Mouse (Mus musculus) limb, embryonic 14.5 days (tissue): ENCODE data around the gene Akap11. TPM values are rescaled to one million over a fixed set of nuclear protein-coding genes. Genes with fewer than 3 reads are reported as not detected.

Experiments used
- ATAC-seq: fragments of 200-750 bp; cut with Nextera tagmentation; 2 replicates; pipeline ENCODE4 v1.8.0; 2017; ENCODE audit warnings: low read depth, moderate number of reproducible peaks, moderate TSS enrichment; ENCODE audit not compliant: low FRiP score
- DNase-seq: peaks from one replicate; pipeline ENCODE4 v3.0.0-alpha.2; 2015; ENCODE audit warnings: low spot score
- H3K27ac ChIP-seq: fragments of 300-500 bp; sonication (generic); replicated peaks from 2 replicates; pipeline ENCODE4 v1.5.1; 2014; ENCODE audit warnings: low read depth, mild to moderate bottlenecking, low read length, moderate library complexity, mixed read lengths
- H3K27me3 ChIP-seq: fragments of 300-500 bp; sonication (generic); 2 replicates; pipeline ENCODE4 v1.6.1; 2014; ENCODE audit warnings: low read length, mixed read lengths; ENCODE audit not compliant: control insufficient read depth, insufficient read depth
- H3K36me3 ChIP-seq: fragments of 300-500 bp; sonication (generic); 2 replicates; pipeline ENCODE4 v1.6.1; 2014; ENCODE audit warnings: mild to moderate bottlenecking, low read length, moderate library complexity, mixed read lengths; ENCODE audit not compliant: control insufficient read depth, insufficient read depth
- H3K4me1 ChIP-seq: fragments of 300-500 bp; sonication (generic); 2 replicates; pipeline ENCODE4 v1.6.1; 2014; ENCODE audit warnings: antibody characterized with exemption, low read length, mixed read lengths; ENCODE audit not compliant: control insufficient read depth, insufficient read depth
- H3K4me2 ChIP-seq: fragments of 300-500 bp; sonication (generic); replicated peaks from 2 replicates; pipeline ENCODE4 v1.6.1; 2014; ENCODE audit warnings: low read depth, mild to moderate bottlenecking, low read length, moderate library complexity; ENCODE audit not compliant: severe bottlenecking
- H3K4me3 ChIP-seq: fragments of 300-500 bp; sonication (generic); replicated peaks from 2 replicates; pipeline ENCODE4 v1.5.1; 2014; ENCODE audit warnings: low read length
- H3K9ac ChIP-seq: fragments of 300-500 bp; sonication (generic); 2 replicates; pipeline ENCODE4 v1.6.1; 2014; ENCODE audit warnings: mild to moderate bottlenecking, low read depth, low read length, moderate library complexity; ENCODE audit not compliant: severe bottlenecking
- H3K9me3 ChIP-seq: fragments of 300-500 bp; sonication (generic); 2 replicates; pipeline ENCODE4 v1.6.1; 2016; ENCODE audit warnings: low read length; ENCODE audit not compliant: control insufficient read depth
- POLR2A ChIP-seq: fragments of 200-500 bp; IDR thresholded peaks from 2 replicates; pipeline ENCODE4 v1.8.0; 2012; ENCODE audit warnings: inconsistent platforms, mild to moderate bottlenecking, moderate library complexity, borderline replicate concordance; ENCODE audit not compliant: insufficient read depth, insufficient read length; ENCODE audit errors: extremely low read depth
- WGBS: fragments of 180-500 bp; shearing (Covaris S2); extraction: QIAGEN DNeasy Blood & Tissue Kit; methylation state at CpG from one replicate; pipeline ENCODE4 v1.1.7; 2014; 5-methylcytosine and 5-hydroxymethylcytosine counted together
- polyA plus RNA-seq, 2 experiments: library from polyadenylated mRNA; depleted of rRNA in 1 of 2; stranded (reverse) in 1 of 2; unstranded in 1 of 2; fragments of >200 nt; fragmentation: Nextera tagmentation in 1 of 2; extraction: Ambion mirVana in 1 of 2; gene quantifications; 2 replicates each; pipeline versions ENCODE4 v1.2.1 to v1.2.3; 2012 to 2014

Akap11 gene
- polyA plus RNA-seq, 2 experiments = 19.1 to 26.9 TPM

DNA sequence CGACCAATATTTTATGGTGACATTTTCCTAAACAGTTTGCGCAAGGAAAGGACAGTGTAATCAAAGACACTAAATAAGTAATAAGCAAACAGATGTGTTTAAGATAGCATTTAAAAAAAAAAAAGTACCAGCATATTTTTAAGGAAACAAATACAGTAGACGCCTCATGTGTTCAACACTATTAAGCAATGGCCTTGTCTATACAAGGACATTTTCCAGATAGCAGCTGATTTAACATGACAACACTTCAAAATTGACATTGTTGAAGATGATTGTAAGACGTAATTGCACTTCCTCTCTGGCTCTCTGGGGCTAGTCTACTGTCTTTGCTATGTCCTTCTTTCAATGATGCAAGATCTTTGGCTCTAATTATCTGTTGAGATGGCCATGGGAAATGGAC lies 72.3 kb downstream of the Akap11 start:
- Histone ChIP-seq H3K4me2 (no peak overlapping the region), H3K4me1 (no peaks in the 10 kb centered on the region), H3K27ac (no peak overlapping the region), H3K36me3 (no peaks in the 10 kb centered on the region), H3K9ac (no peak overlapping the region), H3K9me3 (no peaks in the 10 kb centered on the region), H3K4me3 (no peak overlapping the region), H3K27me3 (no peaks in the 10 kb centered on the region)
- DNase-seq (no peak), ATAC-seq (no peak)
- no peak for TF ChIP-seq POLR2A
- WGBS = 79% methylated on average over 4 of the region's 4 CpGs

DNA sequence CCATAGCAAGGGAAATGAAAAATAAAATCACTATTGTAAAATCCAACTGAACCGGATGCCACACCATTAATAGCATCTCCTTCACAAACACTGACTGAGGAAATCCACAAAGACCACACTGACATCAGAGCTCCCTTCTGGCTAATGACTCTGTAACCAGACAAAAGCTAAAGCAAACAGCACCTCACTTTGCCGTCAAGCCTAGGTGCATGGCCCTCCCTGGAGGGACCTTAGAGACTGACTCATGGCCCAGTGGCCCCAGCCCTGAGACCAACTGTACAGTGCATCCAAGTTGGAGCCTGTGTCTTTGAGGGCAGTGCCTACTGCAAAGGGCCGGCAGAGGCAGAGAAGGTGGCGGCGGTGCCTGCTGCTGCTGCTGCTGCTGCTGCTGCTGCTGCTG lies 77.5 kb downstream of the Akap11 start:
- no peaks in the 10 kb centered on the region for H3K36me3 ChIP-seq
- no peaks in the 10 kb centered on the region for H3K27me3 ChIP-seq
- DNase-seq (no peak), ATAC-seq (no peak)
- WGBS = 60% methylated on average over 5 of the region's 5 CpGs
- H3K9me3 ChIP-seq = no peaks in the 10 kb centered on the region
- H3K4me1 ChIP-seq = 0 out of 2 replicates have a peak, but pooled peaks cover 7% of the 10 kb centered on the region
- H3K4me3 ChIP-seq = no peak overlapping the region
- H3K4me2 ChIP-seq = no peak overlapping the region
- no peak overlapping the region for H3K27ac ChIP-seq
- no peak for TF ChIP-seq POLR2A
- H3K9ac ChIP-seq = no peak overlapping the region

DNA sequence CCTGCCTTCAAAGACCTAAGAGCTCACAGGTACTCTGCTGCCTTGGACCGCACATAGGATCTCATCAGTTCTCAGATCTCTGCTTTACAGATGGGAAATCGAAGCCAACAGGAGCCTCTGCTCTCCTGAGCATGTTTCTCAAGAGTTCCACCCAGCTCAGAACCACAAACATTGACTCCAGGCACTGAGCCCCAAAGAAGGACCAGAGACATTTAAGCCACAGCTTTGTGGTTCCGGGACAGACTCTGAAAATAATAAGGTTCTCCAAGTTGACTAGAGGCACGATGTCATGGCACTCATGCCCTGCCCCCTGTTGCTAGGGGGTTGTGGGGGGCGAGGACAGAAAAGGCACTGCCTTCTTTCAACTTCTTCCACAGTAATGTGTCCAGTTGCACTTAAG lies 77.9 kb downstream of the Akap11 start:
- Histone ChIP-seq H3K4me2 (no peak overlapping the region), H3K27ac (no peak overlapping the region), H3K4me3 (no peak overlapping the region), H3K4me1 (0 out of 2 replicates have a peak, but pooled peaks cover 7% of the 10 kb centered on the region), H3K27me3 (no peaks in the 10 kb centered on the region), H3K36me3 (no peaks in the 10 kb centered on the region), H3K9ac (no peak overlapping the region), H3K9me3 (no peaks in the 10 kb centered on the region)
- TF ChIP-seq POLR2A = no peak
- ATAC-seq (no peak), DNase-seq (no peak)
- WGBS = 73% methylated on average over 5 of the region's 5 CpGs

DNA sequence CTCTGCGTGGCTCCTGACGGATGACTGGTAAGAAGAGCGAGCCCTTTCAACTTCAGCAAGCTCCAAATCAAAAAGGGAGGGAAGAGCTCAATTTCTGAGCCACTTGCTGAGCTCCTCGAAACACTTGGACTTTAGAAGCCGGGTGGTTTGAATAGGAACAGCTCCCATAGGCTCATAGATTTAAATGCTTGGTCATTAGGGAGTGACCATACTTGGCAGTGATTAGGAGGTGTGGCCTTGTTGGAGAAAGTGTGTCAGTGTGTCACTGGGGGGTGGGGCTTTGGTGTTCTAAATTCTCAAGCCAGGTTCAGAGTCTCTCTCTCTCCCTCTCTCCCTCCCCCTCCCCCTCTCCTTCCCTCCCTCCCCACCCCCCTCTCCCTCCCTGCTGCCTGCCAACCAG lies 81.6 kb downstream of the Akap11 start:
- WGBS = 90% methylated on average over 5 of the region's 5 CpGs
- Histone ChIP-seq H3K4me1 (0 out of 2 replicates have a peak, but pooled peaks cover 7% of the 10 kb centered on the region), H3K9ac (no peak overlapping the region), H3K36me3 (no peaks in the 10 kb centered on the region), H3K27me3 (no peaks in the 10 kb centered on the region), H3K4me3 (no peak overlapping the region), H3K9me3 (no peaks in the 10 kb centered on the region), H3K4me2 (no peak overlapping the region), H3K27ac (no peak overlapping the region)
- ATAC-seq = no peak
- DNase-seq = no peak
- TF ChIP-seq POLR2A = no peak

DNA sequence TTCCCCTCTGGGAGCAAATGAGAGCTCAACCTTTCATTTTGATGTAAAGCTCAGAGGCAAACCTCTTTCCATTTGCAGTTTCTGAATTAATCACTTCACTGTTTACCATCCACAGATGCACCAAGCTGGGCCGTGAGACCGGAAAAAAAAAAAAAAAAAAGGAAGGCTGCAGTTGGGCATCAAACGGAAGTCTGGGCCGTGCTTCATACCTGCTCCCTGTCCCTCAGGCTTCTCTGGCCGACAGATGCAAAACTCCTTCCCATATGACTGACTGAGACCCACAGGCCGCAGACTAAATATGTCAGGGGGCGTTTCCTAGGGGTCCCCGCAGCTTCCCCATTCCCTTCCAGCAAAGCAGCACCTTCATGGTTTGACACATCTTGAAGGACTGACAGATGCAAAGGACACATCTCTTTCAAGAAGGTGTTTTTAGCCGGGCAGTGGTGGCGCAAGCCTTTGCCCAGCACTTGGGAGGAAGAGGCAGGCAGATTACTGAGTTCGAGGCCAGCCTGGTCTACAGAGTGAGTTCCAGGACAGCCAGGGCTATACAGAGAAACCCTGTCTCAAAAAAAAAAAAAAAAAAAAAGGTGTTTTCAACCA lies 87.7 kb downstream of the Akap11 start:
- Histone ChIP-seq H3K27ac (no peak overlapping the region), H3K27me3 (no peaks in the 10 kb centered on the region), H3K4me3 (no peak overlapping the region), H3K4me1 (no peaks in the 10 kb centered on the region), H3K36me3 (no peaks in the 10 kb centered on the region), H3K4me2 (no peak overlapping the region), H3K9ac (no peak overlapping the region), H3K9me3 (no peaks in the 10 kb centered on the region)
- no peak for DNase-seq
- no peak for ATAC-seq
- WGBS = 75% methylated on average over 11 of the region's 11 CpGs
- TF ChIP-seq POLR2A = no peak
